11 mouse cellular contexts compared by ENCODE assay signal in the genomic region with DNA sequence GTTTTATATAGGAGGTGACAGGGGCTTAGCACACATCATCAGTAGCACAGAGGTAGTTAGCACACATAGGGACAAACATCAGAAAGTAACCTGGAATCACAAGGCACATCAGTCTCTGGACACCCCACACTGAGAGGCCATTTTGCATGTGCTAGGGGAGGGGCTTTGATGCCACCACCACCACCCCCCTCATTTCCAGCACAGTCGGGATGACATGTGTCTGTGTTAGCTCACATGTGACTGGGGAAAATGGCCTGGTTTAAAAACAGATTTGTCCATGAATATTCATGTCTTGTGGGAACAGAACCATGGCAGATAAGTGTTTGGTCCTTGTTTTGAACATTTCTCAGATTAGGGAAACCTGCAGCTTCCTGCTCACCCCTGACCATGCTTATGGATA.
"Had no signal": no experiment of that assay in that cellular context is flagged by ENCODE, and none has a peak within 500 bp of the region (broad histone marks: within the 10 kb centered on the region; RNA-seq: fewer than 3 reads in every experiment).

No protein-coding gene starts in this region.

- DNase-seq: kidney, adult 8-10 months; left cerebral cortex, postnatal 4 days; lung, adult 18-20 months; right cerebral cortex, adult 18-20 months; right cerebral cortex, postnatal 25 days; thymus, postnatal 36 days had no signal

- H3K9me3 ChIP-seq: limb, embryonic 13.5 days; midbrain, embryonic 12.5 days; neural tube, embryonic 15.5 days had no signal

- H3K27me3 ChIP-seq: midbrain, embryonic 12.5 days; neural tube, embryonic 15.5 days had no signal

- H3K36me3 ChIP-seq: limb, embryonic 13.5 days; midbrain, embryonic 12.5 days; neural tube, embryonic 15.5 days had no signal

- H3K27ac ChIP-seq: limb, embryonic 13.5 days; liver, embryonic 14.5 days; midbrain, embryonic 12.5 days; neural tube, embryonic 15.5 days had no signal

- H3K4me3 ChIP-seq: limb, embryonic 13.5 days; midbrain, embryonic 12.5 days; myocyte; neural tube, embryonic 15.5 days had no signal

- H3K9ac ChIP-seq: limb, embryonic 13.5 days; liver, embryonic 14.5 days; midbrain, embryonic 12.5 days; neural tube, embryonic 15.5 days had no signal

- H3K4me2 ChIP-seq: limb, embryonic 13.5 days; midbrain, embryonic 12.5 days; neural tube, embryonic 15.5 days had no signal
